Mouse (Mus musculus) heart, postnatal 4 days (tissue): ENCODE measurements at regions not wholly inside any gene's neighbourhood (a gene's known extent, or its start where the extent isn't known, plus 50 kb on each side); places are given as distances from the start of the nearest gene placed in this dataset.

Source experiments
- DNase-seq: peaks from one replicate; pipeline ENCODE4 v3.0.0; 2021

- peak; percentile 79 for DNase-seq
Observed at GRCm38 (mm10) chr1:95762244-95762643, 94.9 kb upstream of the St8sia4 start.

GRCm38 (mm10) chr1:95754071-95754915 is 86.9 kb upstream of the St8sia4 start:
- no peak for DNase-seq

GRCm38 (mm10) chr1:95753517-95753916 is 86.1 kb upstream of the St8sia4 start:
- no peak for DNase-seq

GRCm38 (mm10) chr1:95748940-95749339 is 81.6 kb upstream of the St8sia4 start:
- no peak for DNase-seq

- DNase-seq = no peak
Observed at GRCm38 (mm10) chr1:95747287-95747686, 79.9 kb upstream of the St8sia4 start.

GRCm38 (mm10) chr1:95744446-95744845 is 77.1 kb upstream of the St8sia4 start:
- DNase-seq = no peak

GRCm38 (mm10) chr1:95743334-95743733 is 76.0 kb upstream of the St8sia4 start:
- no peak for DNase-seq

GRCm38 (mm10) chr1:95719449-95719848 is 52.1 kb upstream of the St8sia4 start:
- no peak for DNase-seq

GRCm38 (mm10) chr1:95718794-95719193 is 51.4 kb upstream of the St8sia4 start:
- DNase-seq = no peak
